ENCODE assay signal across 23 mouse cellular contexts in genomic region chr2:27109052-27109451, GRCm38 (mm10). TPM values are rescaled to one million over a fixed set of nuclear protein-coding genes. Genes with fewer than 3 reads are reported as not detected.
DNase-seq lines count a peak whose midpoint lies in the region; ATAC-seq and TF ChIP-seq lines count a peak whose summit lies in the region.
"Had no signal": no experiment of that assay in that cellular context is flagged by ENCODE, and none has a peak within 500 bp of the region (broad histone marks: within the 10 kb centered on the region; RNA-seq: fewer than 3 reads in every experiment).

No protein-coding gene starts in this region.

- ATAC-seq in forebrain, postnatal 0 days: no peak
- ATAC-seq in forebrain, embryonic 12.5 days (ENCODE audit: low FRiP score): no peak
- ATAC-seq: midbrain, embryonic 13.5 days had no signal

- whole genome bisulfite sequencing in forebrain, postnatal 0 days: 68% methylated on average over 5 of the region's 5 CpGs
- WGBS in forebrain, embryonic 12.5 days: 82% methylated on average over 5 of the region's 5 CpGs

- peaks cover 2% of the 10 kb centered on the region for H3K4me1 ChIP-seq in forebrain, postnatal 0 days (ENCODE audit: insufficient read depth)
- peaks cover 10% of the 10 kb centered on the region; the same call in 1 of the 2 replicates for H3K4me1 ChIP-seq in forebrain, embryonic 12.5 days
- H3K4me1 ChIP-seq: liver, embryonic 13.5 days; lung, embryonic 15.5 days had no signal

- H3K27ac ChIP-seq in forebrain, postnatal 0 days (ENCODE audit: low read depth, low read length): no peak overlapping the region
- no peak overlapping the region for H3K27ac ChIP-seq in forebrain, embryonic 12.5 days
- H3K27ac ChIP-seq: heart, embryonic 10.5 days; left cerebral cortex, adult 2 months; limb, embryonic 12.5 days; liver, embryonic 13.5 days; lung, embryonic 15.5 days; macrophage; midbrain, embryonic 13.5 days had no signal

- H3K4me3 ChIP-seq in forebrain, postnatal 0 days (ENCODE audit: low read depth, low read length): no peak overlapping the region
- no peak overlapping the region for H3K4me3 ChIP-seq in forebrain, embryonic 12.5 days (replicated peaks)
- H3K4me3 ChIP-seq: erythroblast, embryonic 14.5 days; heart, embryonic 10.5 days; left cerebral cortex, adult 2 months; limb, embryonic 12.5 days; liver, embryonic 13.5 days; lung, embryonic 15.5 days; midbrain, embryonic 13.5 days had no signal

- H3K27me3 ChIP-seq in forebrain, postnatal 0 days (ENCODE audit: insufficient read depth, low read length): no peaks in the 10 kb centered on the region
- H3K27me3 ChIP-seq in forebrain, embryonic 12.5 days: peaks cover 4% of the 10 kb centered on the region; the same call in 1 of the 2 replicates
- H3K27me3 ChIP-seq: liver, embryonic 13.5 days; lung, embryonic 15.5 days; midbrain, embryonic 13.5 days had no signal

- H3K36me3 ChIP-seq in forebrain, postnatal 0 days (ENCODE audit: insufficient read depth): no peaks in the 10 kb centered on the region
- no peaks in the 10 kb centered on the region for H3K36me3 ChIP-seq in forebrain, embryonic 12.5 days (replicated peaks)
- H3K36me3 ChIP-seq: liver, embryonic 13.5 days; lung, embryonic 15.5 days; midbrain, embryonic 13.5 days had no signal

- no peak for DNase-seq in forebrain, postnatal 0 days
- peak; percentile 54 for DNase-seq in left cerebral cortex, postnatal 4 days
- DNase-seq in left cerebral cortex, postnatal 10 days (ENCODE audit: extremely low spot score in 1 of 2, low spot score in 2 of 2): no peak
- peak; percentile 55 for DNase-seq in cerebellum, adult 8-10 months
- peak; percentile 48 for DNase-seq in telencephalon, adult 2 months (ENCODE audit: low read depth, low spot score)
- no peak for DNase-seq in kidney, postnatal 25 days
- no peak for DNase-seq in right cerebral cortex, postnatal 25 days
- DNase-seq: gastrocnemius, postnatal 25 days; heart, postnatal 14 days; kidney, adult 2 months; kidney, postnatal 4 days; liver, embryonic 13.5 days had no signal

- intact Hi-C loops in left cerebral cortex, postnatal 4 days (cut with DNase I): no loop called here
- intact Hi-C loops in left cerebral cortex, postnatal 10 days (cut with DNase I): no loop called here

- H3K4me2 ChIP-seq in forebrain, postnatal 0 days (ENCODE audit: low read depth): no peak overlapping the region
- no peak overlapping the region for H3K4me2 ChIP-seq in forebrain, embryonic 12.5 days
- H3K4me2 ChIP-seq: limb, embryonic 12.5 days; liver, embryonic 13.5 days; lung, embryonic 15.5 days; midbrain, embryonic 13.5 days had no signal

- no peak overlapping the region for H3K9ac ChIP-seq in forebrain, postnatal 0 days
- no peak overlapping the region for H3K9ac ChIP-seq in forebrain, embryonic 12.5 days
- H3K9ac ChIP-seq: limb, embryonic 12.5 days; liver, embryonic 13.5 days; lung, embryonic 15.5 days; midbrain, embryonic 13.5 days had no signal

- TF ChIP-seq CTCF in forebrain, postnatal 0 days (IDR thresholded peaks at IDR 0.05; ENCODE audit: low read depth): peak; percentile 6; the same call in 1 of the 2 replicates

- no peaks in the 10 kb centered on the region for H3K9me3 ChIP-seq in forebrain, postnatal 0 days (ENCODE audit: low read length)
- no peaks in the 10 kb centered on the region for H3K9me3 ChIP-seq in forebrain, embryonic 12.5 days
- H3K9me3 ChIP-seq: heart, embryonic 10.5 days; limb, embryonic 12.5 days; liver, embryonic 13.5 days; lung, embryonic 15.5 days; midbrain, embryonic 13.5 days had no signal

RNA-seq across cellular contexts. Expression of gene Adamtsl2, which starts 29.9 kb away (rescaled TPM):
- total RNA-seq in forebrain, postnatal 0 days (2014; rRNA removed): 24.5 and 32.9 TPM in 2 replicates
- 12.7 and 14.8 TPM in 2 replicates for polyA plus RNA-seq in forebrain, postnatal 0 days (2015; fragmentation: Nextera tagmentation; extraction: Ambion mirVana)
- polyA plus RNA-seq in forebrain, embryonic 12.5 days (2016; fragmentation: Nextera tagmentation; extraction: Ambion mirVana): 5.3 and 5.4 TPM in 2 replicates
- total RNA-seq in left cerebral cortex, postnatal 4 days (2021): 10 to 100 TPM; 23.8 to 25.1 TPM
- total RNA-seq in left cerebral cortex, postnatal 10 days (2021): 10 to 100 TPM; 24.7 to 30.6 TPM
- total RNA-seq: common myeloid progenitor, adult 5-6 weeks; MEL had no signal
- polyA plus RNA-seq: erythroblast, embryonic 14.5 days; macrophage had no signal

RNA-seq across cellular contexts. Expression of gene Fam163b, which starts 33.2 kb away (rescaled TPM):
- 7.5 and 7.8 TPM in 2 replicates for total RNA-seq in forebrain, postnatal 0 days (2014; rRNA removed)
- 23.9 and 26.2 TPM in 2 replicates for polyA plus RNA-seq in forebrain, postnatal 0 days (2015; fragmentation: Nextera tagmentation; extraction: Ambion mirVana)
- 0.27 and 0.32 TPM in 2 replicates for polyA plus RNA-seq in forebrain, embryonic 12.5 days (2016; fragmentation: Nextera tagmentation; extraction: Ambion mirVana)
- 10 to 100 TPM; 55.8 to 61.9 TPM for total RNA-seq in left cerebral cortex, postnatal 4 days (2021)
- 100 to 1,000 TPM; 143 to 149 TPM for total RNA-seq in left cerebral cortex, postnatal 10 days (2021)
- total RNA-seq: common myeloid progenitor, adult 5-6 weeks; gastrocnemius, postnatal 25 days; MEL had no signal
- polyA plus RNA-seq: erythroblast, embryonic 14.5 days; macrophage had no signal

RNA-seq across cellular contexts. Expression of gene Mymk, which starts 37.1 kb away (rescaled TPM):
- total RNA-seq in forebrain, postnatal 0 days (2014; rRNA removed): not detected in 2 replicates
- polyA plus RNA-seq in forebrain, postnatal 0 days (2015; fragmentation: Nextera tagmentation; extraction: Ambion mirVana): 0.12 and 0.15 TPM in 2 replicates
- polyA plus RNA-seq in forebrain, embryonic 12.5 days (2016; fragmentation: Nextera tagmentation; extraction: Ambion mirVana): 0.26 TPM in 1 of 2 replicates, not detected in the other
- under 1 TPM in 1 of 2 experiments, not detected in 1; 0.42 TPM for total RNA-seq in left cerebral cortex, postnatal 4 days (2021)
- total RNA-seq in left cerebral cortex, postnatal 10 days (2021): under 1 TPM; 0.59 to 0.69 TPM
- total RNA-seq: adrenal gland, adult 18-20 months; common myeloid progenitor, adult 5-6 weeks; heart, postnatal 14 days; MEL had no signal
- polyA plus RNA-seq: erythroblast, embryonic 14.5 days; macrophage; midbrain, embryonic 13.5 days had no signal

RNA-seq across cellular contexts. Expression of gene Dbh, which starts 56.0 kb away (rescaled TPM):
- 0.05 and 0.15 TPM in 2 replicates for total RNA-seq in forebrain, postnatal 0 days (2014; rRNA removed)
- 0.09 and 0.15 TPM in 2 replicates for polyA plus RNA-seq in forebrain, postnatal 0 days (2015; fragmentation: Nextera tagmentation; extraction: Ambion mirVana)
- polyA plus RNA-seq in forebrain, embryonic 12.5 days (2016; fragmentation: Nextera tagmentation; extraction: Ambion mirVana): not detected in 2 replicates
- under 1 TPM; 0.30 to 0.58 TPM for total RNA-seq in left cerebral cortex, postnatal 4 days (2021)
- 1 to 10 TPM; 1.4 TPM for total RNA-seq in left cerebral cortex, postnatal 10 days (2021)
- total RNA-seq: common myeloid progenitor, adult 5-6 weeks; gastrocnemius, postnatal 25 days; MEL had no signal
- polyA plus RNA-seq: erythroblast, embryonic 14.5 days; macrophage had no signal

Comparison
In these comparisons a context has a peak if more than half of its experiments do, and no peak if none do; other contexts are left out.
1. DNase-seq: peak in left cerebral cortex, postnatal 4 days (single experiment), cerebellum, adult 8-10 months (single experiment) and telencephalon, adult 2 months (single experiment); none in forebrain, postnatal 0 days (single experiment), left cerebral cortex, postnatal 10 days (0 of 2), kidney, postnatal 25 days (0 of 2) and right cerebral cortex, postnatal 25 days (single experiment).